Mouse (Mus musculus) testis, adult 2 months (tissue): Measurements from ENCODE around the gene Nav3.

ENCODE experiments used
- CTCF ChIP-seq: fragments of 200-500 bp; IDR thresholded peaks from 2 replicates; pipeline ENCODE4 v1.5.1; 2012; ENCODE audit warnings: low read depth, mild to moderate bottlenecking, inconsistent platforms, low read length, moderate library complexity; ENCODE audit not compliant: control insufficient read depth, insufficient read depth, insufficient replicate concordance
- POLR2A ChIP-seq: fragments of 200-500 bp; IDR thresholded peaks from 2 replicates; pipeline ENCODE4 v1.6.1; 2012; ENCODE audit warnings: low read depth, mild to moderate bottlenecking, inconsistent platforms, low read length, moderate library complexity; ENCODE audit not compliant: control insufficient read depth

DNA sequence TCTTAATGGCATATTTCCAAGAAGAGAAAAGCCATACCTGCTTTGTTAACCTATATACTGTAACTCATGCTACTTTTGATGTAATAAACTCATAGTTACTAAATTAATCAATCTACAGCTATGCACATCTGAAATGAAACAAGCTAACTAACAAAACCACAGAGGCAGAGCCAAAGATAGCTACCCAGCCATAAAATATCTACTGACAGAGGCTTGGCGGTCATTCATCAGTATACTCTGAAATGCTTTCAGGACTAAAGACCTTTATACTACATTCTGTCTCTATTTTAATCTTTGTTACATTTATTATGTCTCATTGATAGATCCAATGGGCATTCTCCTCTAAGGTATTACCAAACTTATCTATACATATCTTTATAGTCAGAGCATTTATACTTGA lies 185.4 kb downstream of the Nav3 start:
- TF ChIP-seq POLR2A (no peak), CTCF (no peak)
